8 mouse cellular contexts compared by ENCODE assay signal in the genomic region with DNA sequence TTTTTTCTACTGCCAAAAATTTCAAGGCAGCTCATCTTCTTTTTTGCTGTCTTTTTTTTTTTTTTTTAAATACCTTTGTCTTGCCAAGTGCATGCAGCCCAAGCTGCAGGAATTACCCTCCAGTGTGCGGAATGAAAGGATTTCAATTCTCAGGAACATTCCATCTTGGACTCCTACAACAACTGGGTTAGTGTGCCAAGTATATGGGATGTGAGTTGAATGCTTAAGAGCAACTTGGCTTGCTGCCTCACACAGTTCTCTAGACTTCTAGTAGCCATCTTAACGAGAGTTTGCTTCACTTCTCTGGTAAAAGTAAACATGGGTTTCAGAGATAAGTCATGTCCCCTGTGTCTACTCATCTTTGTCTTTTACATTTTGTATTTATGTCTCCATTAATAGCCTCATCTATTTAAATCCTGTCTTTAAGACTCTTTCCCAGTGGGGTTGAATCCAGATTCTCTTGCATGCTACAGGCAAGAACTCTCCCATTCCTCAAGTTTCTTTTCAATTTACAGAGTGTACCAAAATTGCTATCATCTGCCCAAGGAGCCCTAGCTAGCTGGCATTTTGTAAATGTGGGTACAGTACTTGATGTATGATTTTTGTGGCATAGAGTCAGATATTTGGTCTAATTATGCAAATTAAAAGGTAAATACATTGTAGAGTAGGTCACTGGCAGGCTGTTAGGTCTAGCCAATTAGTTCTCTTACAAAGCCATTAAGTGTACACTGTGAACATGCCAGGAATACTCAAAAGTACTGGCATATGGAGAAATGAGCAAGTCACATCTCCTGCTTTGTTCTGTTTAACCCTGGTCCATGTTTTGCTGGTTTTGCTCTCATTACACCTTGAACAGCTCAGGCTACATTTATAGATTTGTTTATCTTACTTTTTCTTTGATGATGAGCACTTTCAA. TPM values are rescaled to one million over a fixed set of nuclear protein-coding genes. Genes with fewer than 3 reads are reported as not detected.
A peak's percentile ranks its signal among the peaks of the same experiment; 100 is the strongest.
DNase-seq lines count a peak whose midpoint lies in the region; ATAC-seq lines count a peak whose summit lies in the region.

No protein-coding gene starts in this region.

- no peak for DNase-seq in neural tube, embryonic 10.5 days (ENCODE audit: extremely low spot score, low spot score)
- DNase-seq in frontal cortex, postnatal 14 days (ENCODE audit: low spot score in 2 of 2), result peak; percentile 10 to 13
- peak; percentile 60 to 73 for DNase-seq in left cerebral cortex, postnatal 25 days (ENCODE audit: low spot score in 2 of 2)
- DNase-seq in right cerebral cortex, postnatal 36 days (ENCODE audit: low spot score in 2 of 2), result peak; percentile 2 to 19
- DNase-seq in thymus, postnatal 0 days (ENCODE audit: low spot score), result no peak
- DNase-seq in embryo, embryonic 10 days (ENCODE audit: low spot score), result no peak
- no peak for DNase-seq in thymus, adult 18-20 months

- no peaks in the 10 kb centered on the region for H3K4me1 ChIP-seq in neural tube, embryonic 13.5 days (replicated peaks)

- 64% methylated on average over 2 of the region's 2 CpGs for WGBS in neural tube, embryonic 13.5 days

- no peaks in the 10 kb centered on the region for H3K9me3 ChIP-seq in neural tube, embryonic 13.5 days

- no peaks in the 10 kb centered on the region for H3K27me3 ChIP-seq in neural tube, embryonic 13.5 days

- no peak overlapping the region for H3K4me2 ChIP-seq in neural tube, embryonic 13.5 days

- no peak overlapping the region for H3K27ac ChIP-seq in neural tube, embryonic 13.5 days (replicated peaks)

- no peak overlapping the region for H3K9ac ChIP-seq in neural tube, embryonic 13.5 days

- intact Hi-C loops in left cerebral cortex, postnatal 25 days (cut with DNase I), result no loop called here

- H3K4me3 ChIP-seq in neural tube, embryonic 13.5 days, result no peak overlapping the region

- ATAC-seq in neural tube, embryonic 13.5 days (ENCODE audit: low read depth), result peak; percentile 77; the same call in 1 of the 2 replicates

- no peaks in the 10 kb centered on the region for H3K36me3 ChIP-seq in neural tube, embryonic 13.5 days

RNA-seq across cellular contexts. Expression of gene Ercc6l2, which starts 35.4 kb away (rescaled TPM):
- polyA plus RNA-seq in neural tube, embryonic 13.5 days (2015; fragmentation: Nextera tagmentation; extraction: Ambion mirVana), result 16.9 and 19.6 TPM in 2 replicates
- total RNA-seq in left cerebral cortex, postnatal 25 days (2021), result 10 to 100 TPM; 15.5 to 16.3 TPM
- polyA plus RNA-seq in thymus, postnatal 0 days (2015; fragmentation: Nextera tagmentation; extraction: Ambion mirVana), result 18.5 and 19.8 TPM in 2 replicates

Comparison
In these comparisons a context has a peak if more than half of its experiments do, and no peak if none do; other contexts are left out.
1. DNase-seq: peak in frontal cortex, postnatal 14 days (2 of 2), left cerebral cortex, postnatal 25 days (2 of 2) and right cerebral cortex, postnatal 36 days (2 of 2); none in neural tube, embryonic 10.5 days (single experiment), thymus, postnatal 0 days (single experiment), embryo, embryonic 10 days (single experiment) and thymus, adult 18-20 months (0 of 2).